Mouse (Mus musculus): Measurements from ENCODE around the gene Msl1.

GRCm38 (mm10) chr11:98746855-98747693 lies 48.2 kb upstream of the Msl1 start:
- TF ChIP-seq POLR2A (IDR thresholded peaks at IDR 0.05; ENCODE audit: low read depth, low read length) = no peak
- no peak for TF ChIP-seq CTCF (IDR thresholded peaks at IDR 0.05; ENCODE audit: borderline replicate concordance, insufficient read depth, low read length)
